Mouse (Mus musculus) heart, embryonic 15.5 days (tissue): ENCODE results near the gene Rims4. TPM values are rescaled to one million over a fixed set of nuclear protein-coding genes. Genes with fewer than 3 reads are reported as not detected.

Experiments
- ATAC-seq: fragments of 200-750 bp; cut with Nextera tagmentation; replicated peaks from 2 replicates; pipeline ENCODE4 v1.8.0; 2017; ENCODE audit warnings: low read depth, moderate TSS enrichment; ENCODE audit not compliant: insufficient number of reproducible peaks, insufficient read depth, low FRiP score
- H3K27ac ChIP-seq: fragments of 300-500 bp; sonication (generic); 2 replicates; pipeline ENCODE4 v1.5.1; 2015; ENCODE audit warnings: mild to moderate bottlenecking, inconsistent platforms
- H3K27me3 ChIP-seq: fragments of 300-500 bp; sonication (generic); 2 replicates; pipeline ENCODE4 v1.6.1; 2015; ENCODE audit warnings: inconsistent platforms
- H3K36me3 ChIP-seq: fragments of 300-500 bp; sonication (generic); 2 replicates; pipeline ENCODE4 v1.6.1; 2015; ENCODE audit warnings: mild to moderate bottlenecking, inconsistent platforms
- H3K4me1 ChIP-seq: fragments of 300-500 bp; sonication (generic); replicated peaks from 2 replicates; pipeline ENCODE4 v1.6.1; 2015; ENCODE audit warnings: inconsistent platforms
- H3K4me2 ChIP-seq: fragments of 300-500 bp; sonication (generic); 2 replicates; pipeline ENCODE4 v1.6.1; 2015; ENCODE audit warnings: inconsistent platforms, mild to moderate bottlenecking, moderate library complexity
- H3K4me3 ChIP-seq: fragments of 300-500 bp; sonication (generic); 2 replicates; pipeline ENCODE4 v1.5.1; 2015; ENCODE audit warnings: mild to moderate bottlenecking, inconsistent platforms
- H3K9ac ChIP-seq: fragments of 300-500 bp; sonication (generic); 2 replicates; pipeline ENCODE4 v1.6.1; 2015; ENCODE audit warnings: mild to moderate bottlenecking, inconsistent platforms
- H3K9me3 ChIP-seq: fragments of 300-500 bp; sonication (generic); replicated peaks from 2 replicates; pipeline ENCODE4 v1.6.1; 2016; ENCODE audit warnings: inconsistent platforms
- WGBS: fragments of 180-500 bp; shearing (Covaris S2); methylation state at CpG from one replicate; pipeline ENCODE4 v1.1.7; 2015; ENCODE audit warnings: mixed read lengths; 5-methylcytosine and 5-hydroxymethylcytosine counted together
- polyA plus RNA-seq: library from polyadenylated mRNA; unstranded; fragments of >200 nt; fragmentation: Nextera tagmentation; extraction: Ambion mirVana; gene quantifications from 2 replicates; pipeline ENCODE4 v1.2.1, GENCODE M21; 2015

Gene Rims4
- polyA plus RNA-seq, 1 experiment from 2014 or later = 0.31 TPM

GRCm38 (mm10) chr2:163932151-163932550 is 13.7 kb upstream of the Rims4 start:
- no peak for ATAC-seq
- Histone ChIP-seq H3K4me1 (no peaks in the 10 kb centered on the region), H3K27me3 (peaks cover 4% of the 10 kb centered on the region; the same call in 1 of the 2 replicates), H3K27ac (no peak overlapping the region), H3K36me3 (no peaks in the 10 kb centered on the region), H3K4me3 (no peak overlapping the region), H3K4me2 (no peak overlapping the region), H3K9me3 (no peaks in the 10 kb centered on the region), H3K9ac (no peak overlapping the region)
- 25% methylated on average over 7 of the region's 7 CpGs for WGBS

GRCm38 (mm10) chr2:163928464-163929200 is 10.1 kb upstream of the Rims4 start:
- no peak overlapping the region for H3K27ac ChIP-seq
- H3K4me2 ChIP-seq = no peak overlapping the region
- no peaks in the 10 kb centered on the region for H3K4me1 ChIP-seq
- no peaks in the 10 kb centered on the region for H3K36me3 ChIP-seq
- no peaks in the 10 kb centered on the region for H3K9me3 ChIP-seq
- no peak for ATAC-seq
- no peak overlapping the region for H3K4me3 ChIP-seq
- 49% methylated on average over 7 of the region's 7 CpGs for WGBS
- no peak overlapping the region for H3K9ac ChIP-seq
- H3K27me3 ChIP-seq = peaks cover 9% of the 10 kb centered on the region

- Histone ChIP-seq H3K27me3 (peaks cover 28% of the 10 kb centered on the region), H3K36me3 (no peaks in the 10 kb centered on the region), H3K4me2 (no peak overlapping the region), H3K9ac (no peak overlapping the region), H3K4me3 (no peak overlapping the region), H3K9me3 (no peaks in the 10 kb centered on the region), H3K27ac (no peak overlapping the region), H3K4me1 (no peaks in the 10 kb centered on the region)
- ATAC-seq = no peak
- WGBS = 77% methylated on average over 10 of the region's 10 CpGs
Measured at GRCm38 (mm10) chr2:163925044-163925443, 6.6 kb upstream of the Rims4 start.

- Histone ChIP-seq H3K4me3 (no peak overlapping the region), H3K9me3 (no peaks in the 10 kb centered on the region), H3K4me2 (no peak overlapping the region), H3K36me3 (no peaks in the 10 kb centered on the region), H3K9ac (no peak overlapping the region), H3K27me3 (peaks cover 33% of the 10 kb centered on the region), H3K27ac (no peak overlapping the region), H3K4me1 (no peaks in the 10 kb centered on the region)
- ATAC-seq = no peak
- WGBS = 67% methylated on average over 3 of the region's 3 CpGs
Measured at GRCm38 (mm10) chr2:163924531-163924930, 6.0 kb upstream of the Rims4 start.

GRCm38 (mm10) chr2:163923113-163923512 is 4.6 kb upstream of the Rims4 start:
- Histone ChIP-seq H3K9me3 (no peaks in the 10 kb centered on the region), H3K4me1 (peaks cover 10% of the 10 kb centered on the region), H3K4me2 (no peak overlapping the region), H3K36me3 (no peaks in the 10 kb centered on the region), H3K4me3 (no peak overlapping the region), H3K27me3 (peaks cover 44% of the 10 kb centered on the region), H3K9ac (no peak overlapping the region), H3K27ac (no peak overlapping the region)
- no peak for ATAC-seq
- 63% methylated on average over 9 of the region's 9 CpGs for WGBS

- Histone ChIP-seq H3K9ac (no peak overlapping the region), H3K4me3 (no peak overlapping the region), H3K4me2 (peak overlapping the region; percentile 98; the same call in 1 of the 2 replicates), H3K9me3 (no peaks in the 10 kb centered on the region), H3K36me3 (no peaks in the 10 kb centered on the region), H3K27ac (no peak overlapping the region), H3K27me3 (peaks cover 78% of the 10 kb centered on the region), H3K4me1 (peaks cover 12% of the 10 kb centered on the region)
- ATAC-seq = no peak
- WGBS = 75% methylated on average over 3 of the region's 3 CpGs
Measured at GRCm38 (mm10) chr2:163919581-163919980, 1.1 kb upstream of the Rims4 start.

GRCm38 (mm10) chr2:163916703-163917102 is 1.8 kb downstream of the Rims4 start:
- no peaks in the 10 kb centered on the region for H3K36me3 ChIP-seq
- no peak for ATAC-seq
- no peak overlapping the region for H3K27ac ChIP-seq

GRCm38 (mm10) chr2:163915294-163915791 is 3.1 kb downstream of the Rims4 start:
- no peak for ATAC-seq
- Histone ChIP-seq H3K27me3 (peaks cover 80% of the 10 kb centered on the region), H3K9me3 (no peaks in the 10 kb centered on the region), H3K9ac (no peak overlapping the region), H3K4me3 (no peak overlapping the region), H3K36me3 (no peaks in the 10 kb centered on the region), H3K4me2 (no peak overlapping the region), H3K27ac (no peak overlapping the region), H3K4me1 (peaks cover 29% of the 10 kb centered on the region)
- 44% methylated on average over 9 of the region's 9 CpGs for WGBS

More at GRCm38 (mm10) chr2:163916703-163917102, 1.8 kb downstream of the Rims4 start:
- Histone ChIP-seq H3K27me3 (peaks cover 86% of the 10 kb centered on the region), H3K4me1 (peaks cover 26% of the 10 kb centered on the region), H3K9ac (no peak overlapping the region), H3K4me2 (no peak overlapping the region), H3K4me3 (no peak overlapping the region), H3K9me3 (no peaks in the 10 kb centered on the region)
- 75% methylated on average over 7 of the region's 7 CpGs for WGBS

GRCm38 (mm10) chr2:163914107-163914506 is 4.4 kb downstream of the Rims4 start:
- H3K4me3 ChIP-seq = no peak overlapping the region
- no peak overlapping the region for H3K9ac ChIP-seq
- H3K36me3 ChIP-seq = no peaks in the 10 kb centered on the region
- H3K9me3 ChIP-seq = no peaks in the 10 kb centered on the region
- no peak for ATAC-seq
- H3K4me2 ChIP-seq = no peak overlapping the region
- no peak overlapping the region for H3K27ac ChIP-seq
- WGBS = 22% methylated on average over 10 of the region's 10 CpGs
- H3K4me1 ChIP-seq = peaks cover 27% of the 10 kb centered on the region
- H3K27me3 ChIP-seq = peaks cover 79% of the 10 kb centered on the region

- Histone ChIP-seq H3K9me3 (no peaks in the 10 kb centered on the region), H3K4me1 (peaks cover 24% of the 10 kb centered on the region), H3K36me3 (no peaks in the 10 kb centered on the region), H3K27me3 (peaks cover 77% of the 10 kb centered on the region), H3K9ac (no peak overlapping the region), H3K4me2 (no peak overlapping the region), H3K27ac (no peak overlapping the region), H3K4me3 (no peak overlapping the region)
- 40% methylated on average over 7 of the region's 7 CpGs for WGBS
- ATAC-seq = no peak
Measured at GRCm38 (mm10) chr2:163913704-163914103, 4.8 kb downstream of the Rims4 start.

GRCm38 (mm10) chr2:163911826-163912444 is 6.5 kb downstream of the Rims4 start:
- H3K9me3 ChIP-seq = no peaks in the 10 kb centered on the region
- no peak overlapping the region for H3K27ac ChIP-seq
- WGBS = 33% methylated on average over 14 of the region's 14 CpGs
- ATAC-seq = peak; percentile 82
- H3K4me2 ChIP-seq = peak overlapping the region; percentile 26; the same call in 1 of the 2 replicates
- peaks cover 17% of the 10 kb centered on the region for H3K4me1 ChIP-seq
- peaks cover 75% of the 10 kb centered on the region for H3K27me3 ChIP-seq
- no peak overlapping the region for H3K4me3 ChIP-seq
- no peak overlapping the region for H3K9ac ChIP-seq
- H3K36me3 ChIP-seq = no peaks in the 10 kb centered on the region
